Mouse (Mus musculus) activated CD4-positive, CD25-positive, alpha-beta regulatory T cell (primary cell): ENCODE results near the gene Vmn1r125. TPM values are rescaled to one million over a fixed set of nuclear protein-coding genes. Genes with fewer than 3 reads are reported as not detected.

Source experiments
- polyA plus RNA-seq, 2 experiments: library from polyadenylated mRNA; unstranded; fragments of 100-300 nt; shearing (Covaris generic); gene quantifications; one replicate each; pipeline ENCODE4 v1.2.1; 2017

The Vmn1r125 gene
- polyA plus RNA-seq, result not detected

GRCm38 (mm10) chr7:21271879-21272278, at the start of gene Vmn1r125:
Gene Vmn1r125, plus strand, starts transcription at chr7:21272179.

GRCm38 (mm10) chr7:21260517-21260916, 11.5 kb upstream of the Vmn1r125 start, which contains the start of gene Vmn1r124:
Gene Vmn1r124, minus strand, starts transcription at chr7:21260617.

GRCm38 (mm10) chr7:21301367-21301766, 29.4 kb downstream of the Vmn1r125 start, which contains the start of gene Vmn1r126:
Gene Vmn1r126, minus strand, starts transcription at chr7:21301467.

GRCm38 (mm10) chr7:21319761-21320160, 47.8 kb downstream of the Vmn1r125 start, which contains the start of gene Vmn1r127:
Gene Vmn1r127, minus strand, starts transcription at chr7:21319861.

Other genes starting within 250 kb of the Vmn1r125 start
- not detected for gene Vmn1r120, start 218.4 kb upstream of the Vmn1r125 start, polyA plus RNA-seq
- gene Vmn1r121, start 173.7 kb upstream of the Vmn1r125 start, polyA plus RNA-seq, result under 1 TPM in 1 of 2 experiments, not detected in 1; 0.39 TPM
- not detected for gene Vmn1r122, start 138.1 kb upstream of the Vmn1r125 start, polyA plus RNA-seq
- not detected for gene Vmn1r123, start 110.0 kb upstream of the Vmn1r125 start, polyA plus RNA-seq
- gene Gm5157, start 81.8 kb upstream of the Vmn1r125 start, polyA plus RNA-seq, result not detected
- not detected for gene Vmn1r124, start 11.6 kb upstream of the Vmn1r125 start, polyA plus RNA-seq
- not detected for gene Vmn1r126, start 29.3 kb downstream of the Vmn1r125 start, polyA plus RNA-seq
- gene Vmn1r127, start 47.7 kb downstream of the Vmn1r125 start, polyA plus RNA-seq, result not detected
- gene Vmn1r128, start 77.2 kb downstream of the Vmn1r125 start, polyA plus RNA-seq, result not detected
- not detected for gene Vmn1r129, start 89.1 kb downstream of the Vmn1r125 start, polyA plus RNA-seq
- gene Gm6882, start 160.6 kb downstream of the Vmn1r125 start, polyA plus RNA-seq, result under 1 TPM; 0.12 to 0.23 TPM
- not detected for gene Vmn1r130, start 239.6 kb downstream of the Vmn1r125 start, polyA plus RNA-seq